Mouse (Mus musculus) G1E (cell line): ENCODE data around the gene Spag17. TPM values are rescaled to one million over a fixed set of nuclear protein-coding genes. Genes with fewer than 3 reads are reported as not detected.

ENCODE experiments used
- ATAC-seq: 2 replicates; pipeline ENCODE4 v1.8.0; 2016; ENCODE audit warnings: mild to moderate bottlenecking; ENCODE audit not compliant: insufficient number of reproducible peaks, poor library complexity, low FRiP score, severe bottlenecking; ENCODE audit errors: extremely low read depth
- DNase-seq: peaks from one replicate; pipeline ENCODE4 v3.0.0; 2012; ENCODE audit warnings: low spot score
- H3K27me3 ChIP-seq: 2 replicates; pipeline ENCODE4 v1.6.1; 2012; ENCODE audit warnings: mild to moderate bottlenecking, low read length, inconsistent platforms; ENCODE audit not compliant: insufficient read depth
- H3K36me3 ChIP-seq: replicated peaks from 2 replicates; pipeline ENCODE3; 2012; ENCODE audit warnings: mild to moderate bottlenecking, inconsistent platforms
- H3K4me1 ChIP-seq: 2 replicates; pipeline ENCODE4 v1.6.1; 2012; ENCODE audit warnings: low read depth, low read length, inconsistent platforms, mixed read lengths; ENCODE audit not compliant: insufficient read depth
- H3K4me3 ChIP-seq: 2 replicates; pipeline ENCODE4 v1.5.1; 2012; ENCODE audit warnings: low read depth, mild to moderate bottlenecking, inconsistent platforms, low read length, moderate library complexity, mixed read lengths
- H3K9me3 ChIP-seq: replicated peaks from 2 replicates; pipeline ENCODE4 v1.6.1; 2012; ENCODE audit warnings: inconsistent platforms
- CTCF ChIP-seq: IDR thresholded peaks from 2 replicates; pipeline ENCODE4 v1.5.1; 2012; ENCODE audit warnings: low read depth, low read length, inconsistent platforms, mixed read lengths
- GATA1 ChIP-seq: IDR thresholded peaks from 2 replicates; pipeline ENCODE4 v1.6.1; 2012; ENCODE audit warnings: borderline replicate concordance, low read length, inconsistent platforms, mixed read lengths
- GATA2 ChIP-seq: IDR thresholded peaks from 2 replicates; pipeline ENCODE4 v1.6.1; 2012; ENCODE audit warnings: low read depth, low read length, inconsistent platforms, borderline replicate concordance
- POLR2AphosphoS5 ChIP-seq: IDR thresholded peaks from 2 replicates; pipeline ENCODE4 v1.6.1; 2012; ENCODE audit warnings: low read depth, low read length, inconsistent platforms; ENCODE audit not compliant: insufficient replicate concordance
- TAL1 ChIP-seq: conservative IDR thresholded peaks from 2 replicates; pipeline ENCODE4 v1.6.1; 2012; ENCODE audit warnings: low read depth, low read length, inconsistent platforms, mixed read lengths
- polyA plus RNA-seq: library from polyadenylated mRNA; stranded (reverse); fragments of >175 nt; gene quantifications from 2 replicates; pipeline ENCODE4 v1.2.3, GENCODE M21; 2012
- total RNA-seq, 2 experiments: library from RNA; stranded (forward) in 1 of 2; stranded (reverse) in 1 of 2; fragments of 200-1000 nt in 1 of 2; fragments of >200 nt in 1 of 2; fragmentation: Nextera tagmentation in 1 of 2; gene quantifications; 2 replicates each; pipeline ENCODE4 v1.2.3; 2014 to 2017

The Spag17 gene
- total RNA-seq (2014; fragmentation: Nextera tagmentation) (not detected in 2 replicates), total RNA-seq (2017) (0.27 TPM in 1 of 2 replicates, not detected in the other), polyA plus RNA-seq (0.10 TPM in 1 of 2 replicates, not detected in the other)

DNA sequence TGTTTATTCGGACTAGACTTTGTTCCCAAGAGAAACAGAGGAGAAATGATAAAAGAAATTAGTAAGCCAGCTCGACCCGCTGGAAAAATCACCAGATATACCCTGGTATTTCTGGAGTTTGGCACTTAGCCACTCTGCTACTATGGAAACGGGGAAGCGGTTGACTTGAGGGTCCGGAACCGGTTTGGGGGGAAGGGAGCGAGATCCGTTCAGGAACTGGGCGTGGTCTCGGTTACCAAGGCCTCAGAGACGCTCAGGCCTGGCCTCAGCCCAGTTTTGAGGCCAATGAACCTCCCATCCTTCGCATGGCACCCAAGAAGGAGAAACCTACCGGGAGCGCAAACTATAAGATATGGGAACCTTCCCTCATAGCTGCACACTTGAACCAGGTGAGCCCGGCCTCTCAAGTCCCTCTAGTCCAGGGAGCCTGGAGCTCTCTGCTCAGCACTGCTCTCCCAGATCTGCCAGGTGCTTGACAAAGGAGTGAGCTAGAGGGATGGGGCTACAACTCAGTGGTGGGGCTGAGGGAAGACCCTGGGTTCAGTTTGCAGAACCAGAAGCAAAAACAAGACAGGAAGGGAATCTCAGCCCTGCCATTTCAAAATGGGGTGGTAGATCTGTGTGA lies at the start of gene Spag17:
Gene Spag17 (plus strand): TSS at position 220 of the 625 bp plus-strand sequence.
- no peaks in the 10 kb centered on the region for H3K27me3 ChIP-seq
- no peaks in the 10 kb centered on the region for H3K4me1 ChIP-seq
- no peak for TF ChIP-seq GATA2
- no peak for TF ChIP-seq CTCF
- TF ChIP-seq GATA1, result no peak
- no peak for TF ChIP-seq TAL1
- no peak for TF ChIP-seq POLR2AphosphoS5
- no peak for DNase-seq
- no peak for ATAC-seq
- no peak within 1 kb of the TSS for H3K4me3 ChIP-seq
- no peaks in the 10 kb centered on the region for H3K36me3 ChIP-seq
- peaks cover 34% of the 10 kb centered on the region for H3K9me3 ChIP-seq

DNA sequence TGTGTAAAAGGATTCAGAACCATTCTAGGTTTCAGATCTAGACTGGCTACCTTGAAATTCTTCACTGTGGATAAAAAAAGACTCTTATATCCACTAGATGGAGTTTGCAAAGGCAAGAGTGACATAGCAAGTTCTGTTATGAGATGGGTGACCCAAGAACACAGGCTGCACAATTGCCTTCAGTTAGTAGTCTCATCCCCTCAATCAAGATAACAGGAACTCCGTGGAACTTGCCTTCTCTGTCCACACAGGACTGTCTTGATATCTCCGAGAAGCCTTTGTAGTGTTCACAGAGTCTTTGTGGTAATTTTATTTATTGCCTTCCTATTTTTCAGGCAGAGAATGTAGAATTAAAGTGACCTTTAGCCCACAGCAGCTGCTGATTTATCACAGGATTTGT lies 42.9 kb upstream of the Spag17 start:
- Histone ChIP-seq H3K9me3 (peaks cover 18% of the 10 kb centered on the region; the same call in 1 of the 2 replicates), H3K4me1 (no peaks in the 10 kb centered on the region), H3K36me3 (no peaks in the 10 kb centered on the region), H3K4me3 (no peak overlapping the region), H3K27me3 (no peaks in the 10 kb centered on the region)
- ATAC-seq (no peak), DNase-seq (no peak)
- TF ChIP-seq CTCF (no peak), TAL1 (no peak), GATA2 (no peak), GATA1 (no peak), POLR2AphosphoS5 (no peak)

DNA sequence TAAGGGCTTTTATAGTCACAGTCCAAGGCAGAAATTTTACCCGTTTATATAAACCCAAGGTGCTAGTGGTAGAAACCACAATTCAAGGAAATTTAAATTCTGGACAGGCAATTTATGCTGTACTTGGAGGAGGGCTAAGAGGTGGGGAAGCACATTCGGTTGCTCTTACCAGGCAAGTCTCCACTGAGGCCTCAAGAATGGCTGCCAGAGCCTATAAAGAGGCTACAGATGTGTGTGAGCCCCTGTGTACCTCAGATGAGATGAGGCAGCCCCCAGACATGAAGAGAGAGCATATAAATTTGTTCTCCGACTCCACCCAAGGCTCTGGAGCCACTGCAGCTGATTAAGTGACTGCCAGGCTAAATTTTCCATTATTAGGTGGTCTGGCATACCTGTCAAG lies 42.4 kb upstream of the Spag17 start:
- no peak for TF ChIP-seq TAL1
- no peak for TF ChIP-seq POLR2AphosphoS5
- no peak for TF ChIP-seq GATA1
- no peak for TF ChIP-seq GATA2
- TF ChIP-seq CTCF, result no peak
- DNase-seq (no peak), ATAC-seq (no peak)
- Histone ChIP-seq H3K9me3 (peaks cover 18% of the 10 kb centered on the region; the same call in 1 of the 2 replicates), H3K27me3 (no peaks in the 10 kb centered on the region), H3K4me3 (no peak overlapping the region), H3K4me1 (no peaks in the 10 kb centered on the region), H3K36me3 (no peaks in the 10 kb centered on the region)

DNA sequence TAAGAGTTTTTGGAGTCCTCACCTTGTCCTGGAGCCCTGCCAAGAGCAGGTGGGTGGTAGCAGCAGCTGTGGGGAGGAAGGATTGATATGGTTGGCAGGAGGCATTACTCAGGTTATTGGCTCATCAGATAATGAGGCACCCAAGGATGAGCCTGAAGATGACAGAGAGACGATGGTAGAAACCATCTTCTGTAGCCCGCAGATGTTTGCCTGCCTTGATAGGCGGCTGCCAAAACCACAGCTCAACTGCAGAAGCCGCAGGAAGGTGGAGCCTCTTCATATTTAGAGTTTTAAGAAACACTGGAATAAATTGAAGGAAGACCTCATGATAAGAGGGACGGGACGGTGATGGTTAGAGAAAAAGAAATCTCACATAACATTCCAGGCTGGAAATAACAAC lies 42.0 kb upstream of the Spag17 start:
- TF ChIP-seq TAL1, result no peak
- no peak for TF ChIP-seq POLR2AphosphoS5
- no peak for TF ChIP-seq GATA2
- TF ChIP-seq CTCF, result no peak
- TF ChIP-seq GATA1, result no peak
- ATAC-seq (no peak), DNase-seq (no peak)
- no peaks in the 10 kb centered on the region for H3K4me1 ChIP-seq
- 0 out of 2 replicates have a peak, but pooled peaks cover 18% of the 10 kb centered on the region for H3K9me3 ChIP-seq
- no peaks in the 10 kb centered on the region for H3K27me3 ChIP-seq
- no peak overlapping the region for H3K4me3 ChIP-seq
- H3K36me3 ChIP-seq, result no peaks in the 10 kb centered on the region

DNA sequence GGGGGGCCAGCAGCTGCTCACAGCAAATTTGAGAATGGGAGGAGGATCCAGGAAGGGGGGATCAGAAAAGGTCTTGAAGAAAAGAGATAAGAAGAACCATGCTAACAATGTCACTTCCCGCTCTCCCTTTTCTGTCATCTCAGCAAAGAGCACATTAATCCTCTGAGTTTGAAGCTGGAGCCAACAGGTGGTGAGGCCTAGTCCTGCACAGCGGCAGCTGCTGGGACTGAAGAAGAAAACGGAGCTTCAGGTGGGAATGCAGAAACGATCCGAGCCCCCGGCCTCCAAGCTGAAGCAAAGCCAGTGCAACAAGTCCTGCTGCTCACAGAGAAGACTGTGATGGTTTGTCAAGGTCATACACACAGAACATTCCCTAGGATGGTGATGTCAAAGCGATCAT lies 34.3 kb upstream of the Spag17 start:
- TF ChIP-seq GATA1, result no peak
- TF ChIP-seq GATA2, result no peak
- TF ChIP-seq CTCF, result no peak
- TF ChIP-seq TAL1, result no peak; the same call in 1 of the 2 replicates
- TF ChIP-seq POLR2AphosphoS5, result no peak
- H3K4me3 ChIP-seq, result no peak overlapping the region
- ATAC-seq, result no peak

DNA sequence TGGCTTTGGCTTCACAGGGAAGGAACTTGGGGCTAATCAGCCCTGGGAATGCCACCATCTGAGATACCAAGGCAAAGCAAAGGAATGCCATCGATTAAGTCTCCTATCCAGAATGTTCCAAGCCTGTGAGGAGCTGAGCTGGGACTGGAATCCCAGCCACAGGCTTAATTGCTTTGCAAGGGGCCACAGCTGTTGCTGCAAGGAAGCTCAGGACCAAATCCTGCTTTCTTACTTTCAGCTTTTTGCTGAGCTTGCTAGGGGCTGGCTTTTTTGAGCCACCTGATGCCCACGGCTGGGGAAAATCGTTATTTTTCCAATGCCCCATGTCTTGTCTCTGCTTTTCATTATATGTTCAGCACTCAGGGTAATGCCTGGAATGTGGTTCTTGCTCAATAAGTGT lies 30.6 kb upstream of the Spag17 start:
- DNase-seq (no peak), ATAC-seq (no peak)
- H3K36me3 ChIP-seq, result no peaks in the 10 kb centered on the region
- H3K9me3 ChIP-seq, result peaks cover 14% of the 10 kb centered on the region
- TF ChIP-seq CTCF, result no peak
- no peak for TF ChIP-seq POLR2AphosphoS5
- no peak for TF ChIP-seq GATA2
- no peak for TF ChIP-seq TAL1
- no peak for TF ChIP-seq GATA1
- H3K4me1 ChIP-seq, result no peaks in the 10 kb centered on the region
- H3K4me3 ChIP-seq, result no peak overlapping the region
- H3K27me3 ChIP-seq, result no peaks in the 10 kb centered on the region

More for the DNA sequence above, 34.3 kb upstream of the Spag17 start:
- peaks cover 15% of the 10 kb centered on the region; the same call in 1 of the 2 replicates for H3K9me3 ChIP-seq
- no peak for DNase-seq
- no peaks in the 10 kb centered on the region for H3K4me1 ChIP-seq
- no peaks in the 10 kb centered on the region for H3K36me3 ChIP-seq
- no peaks in the 10 kb centered on the region for H3K27me3 ChIP-seq
